Mouse (Mus musculus): ENCODE measurements around the gene Olfr1057.
"Not testable (repeated sequence)": the region's sequence is repeated elsewhere in the genome, so short reads cannot be mapped to it uniquely, and the experiment has no call there.

The Olfr1057 gene

DNA sequence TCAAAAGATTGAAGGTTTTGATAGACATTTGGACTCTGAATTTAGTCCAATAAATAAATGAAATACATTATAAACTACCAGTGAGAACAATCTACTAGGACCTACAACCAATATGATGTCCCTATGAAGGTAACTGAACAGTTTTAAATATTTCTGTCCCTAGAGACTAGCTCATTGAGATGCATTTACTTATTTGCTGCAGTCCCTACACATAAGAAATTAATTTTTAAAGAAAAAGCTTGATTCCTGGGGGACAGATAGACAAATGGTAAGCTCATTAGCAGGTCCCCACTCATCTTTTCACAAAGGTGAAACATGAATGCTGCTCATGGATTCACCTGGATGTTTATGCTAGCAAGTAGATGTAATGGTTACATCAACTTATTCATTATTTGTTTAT is at the start of gene Olfr1057:
TSS of gene Olfr1057 (minus strand) at position 101 of the 400 bp plus-strand sequence.
- DNase-seq (ENCODE audit: extremely low spot score, low read depth, low spot score) = no peak

DNA sequence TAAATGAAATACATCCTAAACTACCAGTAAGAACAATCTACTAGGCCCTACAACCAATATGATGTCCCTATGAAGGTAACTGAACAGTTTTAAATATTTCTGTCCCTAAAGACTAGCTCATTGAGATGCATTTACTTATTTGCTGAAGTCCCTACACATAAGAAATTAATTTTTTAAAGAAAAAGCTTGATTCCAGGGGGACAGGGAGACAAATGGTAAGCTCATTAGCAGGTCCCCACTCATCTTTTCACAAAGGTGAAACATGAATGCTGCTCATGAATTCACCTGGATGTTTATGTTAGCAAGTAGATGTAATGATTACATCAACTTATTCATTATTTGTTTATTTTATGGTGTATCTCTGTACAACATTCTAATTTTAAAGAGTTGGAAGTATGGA is 48.5 kb upstream of the Olfr1057 start, which contains the start of gene Olfr1062:
TSS of gene Olfr1062 (minus strand) at position 101 of the 400 bp plus-strand sequence.
- DNase-seq (ENCODE audit: extremely low spot score, low read depth, low spot score) = not testable (repeated sequence)

- no peak for DNase-seq (ENCODE audit: extremely low spot score, low read depth, low spot score)
These were observed 35.8 kb upstream of the Olfr1057 start, which contains the start of gene Olfr1061 for GRCm38 (mm10) chr2:86413950-86414349. Gene Olfr1061 (minus strand): TSS chr2:86414050.

DNA sequence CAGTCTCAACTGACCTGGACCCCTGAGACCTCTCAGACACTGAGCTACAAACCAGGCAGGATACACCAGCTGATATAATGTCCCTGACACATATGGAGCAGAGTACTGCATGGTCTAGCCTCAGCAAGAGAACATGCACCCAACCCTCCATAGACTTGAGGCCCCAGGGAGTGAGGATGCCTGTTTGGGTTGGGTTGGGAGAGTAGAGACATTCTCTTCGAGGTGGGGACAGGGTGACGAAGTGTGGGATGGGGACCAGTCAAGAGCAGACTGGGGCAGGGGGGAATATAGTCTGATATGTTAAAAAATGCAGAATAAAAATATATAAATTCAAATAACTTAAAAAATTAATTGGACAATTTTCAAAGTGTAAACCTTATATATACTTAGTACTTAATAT is 16.9 kb upstream of the Olfr1057 start:
- DNase-seq (ENCODE audit: extremely low spot score, low read depth, low spot score) = no peak

DNA sequence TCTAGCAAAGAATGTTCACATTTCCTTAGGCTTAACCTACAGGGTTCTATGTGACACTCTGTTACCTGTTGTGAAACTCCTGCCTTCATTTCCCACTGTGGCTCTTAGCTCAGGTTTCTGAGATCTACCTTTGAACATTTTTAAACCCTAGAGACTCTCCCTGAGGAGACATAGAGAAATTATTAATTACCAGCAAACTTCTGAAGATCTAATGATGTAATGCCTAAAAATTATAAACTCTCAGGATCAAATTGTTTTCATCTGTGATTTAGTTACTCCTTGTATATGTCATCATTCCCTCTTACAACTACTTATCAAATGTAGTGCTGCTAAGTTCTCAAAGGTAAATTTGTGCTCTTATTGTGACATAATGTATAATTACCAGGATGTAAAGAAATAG is 10.3 kb upstream of the Olfr1057 start, which contains the start of gene Olfr1058:
TSS of gene Olfr1058 (minus strand) at position 101 of the 400 bp plus-strand sequence.
- not testable (repeated sequence) for DNase-seq (ENCODE audit: extremely low spot score, low read depth, low spot score)

- DNase-seq (ENCODE audit: extremely low spot score, low read depth, low spot score) = not testable (repeated sequence)
These were observed 11.9 kb downstream of the Olfr1057 start for GRCm38 (mm10) chr2:86366342-86366741.

DNA sequence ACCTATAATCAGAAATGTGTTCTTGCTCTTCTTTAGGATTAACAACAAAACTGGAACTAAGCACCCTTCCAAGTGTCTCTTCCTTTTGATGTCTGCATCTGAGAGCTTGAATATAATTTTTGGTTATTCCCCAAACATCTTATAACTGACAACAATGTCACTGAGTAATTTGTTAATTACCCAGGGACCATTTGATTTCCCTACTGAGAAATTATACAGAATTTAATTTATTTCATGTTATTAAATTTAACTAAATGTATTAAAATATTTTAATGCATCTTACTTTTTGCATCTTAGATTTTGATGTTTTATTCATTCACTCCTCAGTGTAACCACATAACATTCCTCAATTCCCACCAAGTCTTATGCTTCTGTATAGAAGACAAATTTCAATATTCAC is 15.8 kb downstream of the Olfr1057 start, which contains the start of gene Olfr1056:
TSS of gene Olfr1056 (minus strand) at position 101 of the 400 bp plus-strand sequence.
- DNase-seq (ENCODE audit: extremely low spot score, low read depth, low spot score) = no peak

DNA sequence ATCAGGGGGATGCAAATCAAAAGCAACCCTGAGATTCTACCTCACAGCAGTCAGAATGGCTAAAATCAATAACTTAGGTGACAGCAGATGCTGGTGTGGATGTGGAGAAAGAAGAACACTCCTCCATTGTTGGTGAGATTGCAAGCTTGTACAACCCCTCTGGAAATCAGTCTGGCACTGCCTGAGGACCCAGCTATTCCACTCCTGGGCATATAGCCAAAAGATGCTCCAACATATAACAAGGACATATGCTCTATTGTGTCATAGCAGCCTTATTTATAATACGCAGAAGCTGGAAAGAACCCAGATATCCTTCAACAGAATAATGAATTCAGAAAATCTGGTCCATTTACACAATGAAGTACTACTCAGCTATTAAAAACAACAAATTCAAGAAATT is 26.4 kb downstream of the Olfr1057 start:
- not testable (repeated sequence) for DNase-seq (ENCODE audit: extremely low spot score, low read depth, low spot score)

GRCm38 (mm10) chr2:86350184-86350583 is 28.0 kb downstream of the Olfr1057 start, which contains the start of gene Olfr1055:
Gene Olfr1055 (minus strand): TSS chr2:86350284.
- DNase-seq (ENCODE audit: extremely low spot score, low read depth, low spot score) = no peak

GRCm38 (mm10) chr2:86335333-86335732 is 42.9 kb downstream of the Olfr1057 start, which contains the start of gene Olfr1054:
Gene Olfr1054 (minus strand): TSS chr2:86335433.
- DNase-seq (ENCODE audit: extremely low spot score, low read depth, low spot score) = no peak

Data from hindlimb bud, embryonic 11.5 days (tissue).